Mouse (Mus musculus) common myeloid progenitor, adult 5-6 weeks (primary cell): ENCODE results near the gene Hirip3. TPM values are rescaled to one million over a fixed set of nuclear protein-coding genes. Genes with fewer than 3 reads are reported as not detected.

Source experiments
- ATAC-seq: replicated peaks from 2 replicates; pipeline ENCODE4 v1.8.0; 2016; ENCODE audit warnings: low read depth, mild to moderate bottlenecking, moderate TSS enrichment, inconsistent platforms; ENCODE audit not compliant: poor library complexity, severe bottlenecking
- total RNA-seq: library from RNA; stranded (forward); fragments of 200-1000, 187-1606 nt; gene quantifications from 2 replicates; pipeline ENCODE4 v1.2.3, GENCODE M21; 2017

The Hirip3 gene
- total RNA-seq, 1 experiment from 2014 or later = 283 TPM

- no peak for ATAC-seq
Measured at GRCm38 (mm10) chr7:126851192-126851591, 10.6 kb upstream of the Hirip3 start.

DNA sequence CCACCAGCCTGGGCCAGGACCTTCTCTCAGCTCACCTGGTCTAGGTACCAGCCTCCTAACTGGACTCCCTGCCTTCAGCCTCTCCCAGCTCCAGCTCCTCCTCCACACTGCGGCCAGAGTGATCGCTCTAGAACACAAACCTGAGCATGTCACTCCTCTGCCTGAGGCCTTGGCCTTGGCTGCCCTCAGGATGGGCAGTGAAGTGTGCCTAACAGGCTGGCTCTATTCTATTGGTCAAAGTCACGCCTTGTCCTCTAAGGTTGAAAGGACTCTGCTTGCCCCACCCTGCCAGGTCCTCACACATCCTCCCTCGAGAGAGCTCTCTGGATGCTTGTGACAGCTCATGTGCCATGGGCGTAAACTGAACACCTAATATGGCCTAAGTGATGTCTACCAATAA, 8.3 kb upstream of the Hirip3 start:
- no peak for ATAC-seq

GRCm38 (mm10) chr7:126855641-126856040, 6.1 kb upstream of the Hirip3 start:
- no peak for ATAC-seq

DNA sequence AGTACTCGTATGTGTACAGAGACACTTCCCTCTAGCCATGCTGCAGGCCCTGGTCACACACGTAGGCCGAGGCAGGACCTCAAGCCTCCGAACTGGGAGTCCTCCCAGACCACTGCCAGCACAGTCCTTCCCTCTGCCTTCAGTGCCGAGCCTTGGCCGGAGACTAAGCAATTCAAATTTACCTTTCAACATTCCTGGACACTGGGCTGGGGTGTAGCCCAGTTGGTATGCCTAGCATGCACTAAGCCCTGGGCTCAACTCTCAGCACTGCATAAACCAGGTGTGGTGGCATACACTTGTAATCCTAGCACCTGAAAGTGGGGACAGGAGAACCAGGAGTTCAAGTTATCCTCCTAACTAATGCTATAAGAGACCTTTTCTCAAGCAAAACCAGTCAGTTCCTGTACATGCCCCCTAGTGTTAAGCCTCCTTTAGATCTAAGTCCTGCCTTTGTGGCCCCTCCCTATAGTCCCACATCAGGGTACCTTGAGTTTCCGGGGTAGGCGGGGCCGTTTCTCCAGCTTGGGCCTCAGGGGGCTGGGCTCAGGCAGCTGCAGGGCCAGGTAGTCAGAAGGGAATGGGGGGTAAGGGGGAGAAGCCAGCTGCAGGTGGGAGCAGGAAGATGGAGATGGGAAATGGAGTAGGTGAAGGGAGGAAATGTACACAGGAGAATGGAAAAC, 4.9 kb upstream of the Hirip3 start:
- no peak for ATAC-seq

DNA sequence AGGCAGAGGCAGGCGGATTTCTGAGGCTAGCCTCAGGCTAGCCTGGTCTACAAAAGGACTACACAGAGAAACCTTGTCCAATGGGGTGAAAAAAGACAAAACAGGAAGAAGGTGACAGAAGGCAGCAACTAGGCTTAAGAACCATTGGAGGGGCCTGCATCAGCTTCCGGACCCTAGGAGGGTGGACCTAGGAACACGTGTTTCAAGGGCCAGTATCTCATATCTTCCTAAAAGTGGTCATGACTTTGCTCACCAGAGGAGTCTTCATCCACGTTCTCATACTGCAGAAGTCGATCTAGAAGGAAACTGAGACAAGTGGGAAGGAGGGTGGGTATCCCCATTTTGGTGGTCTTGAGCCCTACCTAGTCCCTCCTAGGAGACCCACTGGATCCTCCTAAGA, 785 bp upstream of the Hirip3 start:
- no peak for ATAC-seq

DNA sequence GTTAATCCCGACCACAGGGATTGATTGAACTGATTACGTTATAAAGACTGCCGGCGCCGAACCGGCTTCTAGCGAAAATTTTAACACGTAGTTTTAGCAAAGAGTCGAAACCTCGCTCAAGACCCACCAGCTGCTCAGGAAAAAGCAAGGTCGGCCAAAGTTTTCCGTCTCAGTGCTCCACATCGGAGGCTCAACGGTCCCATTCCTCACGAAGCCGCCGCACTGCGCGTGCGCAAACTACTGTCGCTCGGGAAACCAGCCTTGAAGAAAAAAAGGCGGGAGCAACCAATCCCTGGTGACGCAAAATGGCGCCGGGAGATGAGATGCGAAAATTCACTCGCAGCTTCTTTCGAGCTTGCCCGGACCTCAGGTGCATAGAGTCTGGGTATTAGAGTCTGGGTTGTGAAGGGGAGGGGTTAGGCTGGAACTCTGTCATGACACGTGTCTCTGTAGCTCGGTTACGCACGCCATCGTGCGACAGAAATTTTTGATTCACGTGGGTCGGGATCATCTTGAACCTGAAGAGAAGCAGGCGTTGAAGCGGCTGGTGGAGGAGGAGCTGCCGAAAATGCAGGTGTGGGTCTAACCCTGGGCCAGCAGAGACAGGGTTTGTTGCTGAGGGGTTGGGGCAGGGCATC, 494 bp downstream of the Hirip3 start, which contains the start of gene Ino80e:
Gene Ino80e (minus strand): TSS at position 231 of the 638 bp plus-strand sequence.
- peak; percentile 71 for ATAC-seq

- no peak for ATAC-seq
Measured at GRCm38 (mm10) chr7:126863791-126864190, 2.0 kb downstream of the Hirip3 start.

DNA sequence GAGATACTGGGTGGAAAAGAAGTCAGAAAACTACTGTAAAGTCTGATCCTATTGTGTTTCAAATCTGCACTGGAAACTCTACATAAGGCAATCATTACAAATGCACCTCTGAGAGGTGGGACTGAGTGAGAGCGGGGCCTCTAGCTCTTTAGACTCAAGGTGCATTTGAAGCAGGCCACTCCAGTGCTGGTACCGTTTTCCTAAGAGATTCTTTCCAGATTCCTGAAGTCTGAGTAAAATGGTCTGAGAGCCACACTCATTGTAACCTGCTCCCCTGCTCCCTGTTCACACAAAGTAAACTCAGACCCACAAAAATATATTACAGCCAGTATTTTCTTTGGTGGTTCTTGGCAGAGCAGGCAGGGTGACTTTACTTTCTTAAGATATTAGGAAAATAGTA, 5.8 kb downstream of the Hirip3 start:
- ATAC-seq = no peak

DNA sequence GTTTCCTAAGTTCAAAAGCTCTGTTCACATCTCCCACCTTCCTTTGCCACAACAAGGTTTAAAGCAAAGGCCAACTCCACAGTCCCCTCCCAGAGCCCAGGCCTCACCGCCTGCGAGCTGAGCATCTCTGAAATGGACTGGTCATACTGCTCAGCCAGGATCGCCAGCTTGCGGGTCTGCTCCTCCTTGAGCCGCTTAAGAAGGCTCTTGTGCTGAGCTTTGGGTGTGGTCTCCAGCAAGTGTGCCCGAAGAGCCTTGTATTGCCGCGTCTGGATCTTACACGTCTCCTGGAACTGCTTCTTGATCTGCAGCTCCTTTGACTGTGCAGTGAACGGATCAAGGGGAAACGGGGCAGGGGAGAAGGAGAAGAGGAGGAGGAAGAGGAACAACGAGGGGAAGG, 6.2 kb downstream of the Hirip3 start:
- ATAC-seq = no peak

DNA sequence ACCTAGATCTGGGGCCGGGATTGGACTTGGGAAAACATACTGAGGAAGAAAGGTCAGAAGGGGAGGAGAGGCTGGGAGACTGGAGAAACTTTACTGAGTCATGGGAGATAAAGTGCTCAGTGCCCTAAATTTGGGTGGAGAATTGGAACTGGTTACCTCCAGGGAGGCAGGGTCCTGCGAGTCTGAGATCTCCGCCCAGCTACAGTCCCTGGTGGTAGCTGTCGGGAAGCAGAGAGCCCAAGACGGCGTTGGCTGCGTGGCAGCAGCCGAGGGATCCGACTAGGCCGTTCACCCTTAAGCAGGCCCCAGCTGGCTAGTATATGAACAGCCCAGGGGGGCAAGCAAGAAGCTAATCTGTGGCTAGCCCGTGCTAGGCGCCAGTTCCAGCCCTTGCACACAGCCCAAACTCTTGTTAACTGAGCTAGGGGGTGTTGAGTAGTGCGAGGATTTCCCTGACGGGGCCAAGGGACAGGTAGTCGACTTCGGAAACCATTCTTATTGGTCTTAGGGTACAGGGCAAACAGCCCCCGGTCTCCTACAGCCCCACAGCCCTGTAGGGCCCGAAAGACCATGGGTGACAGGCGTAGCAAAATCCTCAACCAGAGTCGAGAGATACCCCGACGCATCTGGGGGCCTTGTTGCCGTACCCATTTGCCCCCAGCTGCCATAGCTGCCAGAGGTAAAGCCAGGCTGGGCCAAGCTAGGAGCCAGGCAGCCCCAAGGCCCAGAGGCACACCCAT, 8.2 kb downstream of the Hirip3 start:
- ATAC-seq = no peak

GRCm38 (mm10) chr7:126870520-126870891, 8.7 kb downstream of the Hirip3 start:
- ATAC-seq = no peak

- ATAC-seq = no peak
Measured at GRCm38 (mm10) chr7:126877239-126877638, 15.5 kb downstream of the Hirip3 start.

DNA sequence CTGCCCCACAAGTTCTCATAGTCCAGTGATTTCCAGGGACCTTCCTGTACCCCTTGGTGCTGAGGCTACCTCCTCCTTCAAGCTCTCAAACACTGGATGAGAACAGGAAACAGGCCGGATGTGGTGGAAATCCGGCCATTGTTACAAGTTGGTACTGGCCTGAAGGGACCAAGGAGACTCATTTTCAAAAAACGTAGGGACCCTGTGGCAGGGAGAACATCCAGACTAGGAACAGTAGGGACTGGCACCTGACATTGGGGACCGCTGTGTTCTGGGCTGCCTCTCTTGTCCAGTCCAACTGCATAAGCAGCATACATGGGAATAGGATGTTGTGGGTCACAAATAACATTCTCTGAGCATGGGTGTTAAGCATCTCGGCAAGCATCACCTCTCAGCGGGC, 19.3 kb downstream of the Hirip3 start:
- ATAC-seq = no peak

- ATAC-seq = 0 out of 2 replicates have a peak, but pooled peaks have one; percentile 9
Measured at GRCm38 (mm10) chr7:126883731-126884181, 22.0 kb downstream of the Hirip3 start.

DNA sequence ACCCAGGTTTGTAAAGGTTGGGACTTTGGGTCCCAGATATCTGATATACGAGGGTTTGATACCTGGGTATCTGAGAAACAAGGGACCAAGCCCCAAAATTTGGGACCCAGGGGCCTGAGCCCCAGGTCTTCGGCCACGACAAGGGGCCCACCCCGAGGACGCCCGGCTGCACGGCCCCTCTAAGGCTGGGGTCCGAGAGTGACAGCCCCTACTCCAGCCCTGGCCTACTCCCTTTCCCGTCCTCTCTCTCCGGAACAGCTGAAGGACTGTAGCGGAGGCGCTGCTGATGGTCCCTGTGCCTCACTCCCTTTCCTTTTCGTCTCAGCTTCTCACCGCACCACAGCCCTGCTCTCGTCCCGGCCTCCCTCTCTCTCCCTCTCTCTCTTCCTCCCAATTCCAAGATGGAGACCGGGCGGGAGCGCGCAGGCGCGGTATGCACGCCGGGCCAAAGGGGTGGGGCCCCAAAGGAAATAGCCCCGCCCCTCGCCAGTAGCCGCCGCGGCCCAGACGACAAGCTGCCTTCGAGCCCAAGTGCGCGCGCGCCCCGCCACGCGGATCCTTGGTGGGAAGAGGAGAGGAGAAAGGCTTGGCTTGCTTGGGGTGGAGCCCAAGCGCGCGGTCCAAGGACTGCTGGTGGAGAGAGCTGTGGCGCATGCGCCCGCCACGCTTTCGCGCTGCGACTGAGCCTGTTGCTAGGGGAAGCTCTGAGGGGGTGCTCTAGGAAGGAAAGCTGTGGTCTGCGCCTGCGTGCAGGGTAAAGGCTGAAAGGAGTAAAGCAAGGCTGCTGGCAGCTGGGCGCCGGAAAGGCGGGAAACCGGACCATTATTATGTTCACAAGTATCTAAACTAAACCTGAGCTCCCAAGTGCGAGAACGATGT, 22.8 kb downstream of the Hirip3 start, which contains the start of gene Taok2:
Gene Taok2 (minus strand): TSS at position 418 of the 879 bp plus-strand sequence.
- ATAC-seq = peak; percentile 92

DNA sequence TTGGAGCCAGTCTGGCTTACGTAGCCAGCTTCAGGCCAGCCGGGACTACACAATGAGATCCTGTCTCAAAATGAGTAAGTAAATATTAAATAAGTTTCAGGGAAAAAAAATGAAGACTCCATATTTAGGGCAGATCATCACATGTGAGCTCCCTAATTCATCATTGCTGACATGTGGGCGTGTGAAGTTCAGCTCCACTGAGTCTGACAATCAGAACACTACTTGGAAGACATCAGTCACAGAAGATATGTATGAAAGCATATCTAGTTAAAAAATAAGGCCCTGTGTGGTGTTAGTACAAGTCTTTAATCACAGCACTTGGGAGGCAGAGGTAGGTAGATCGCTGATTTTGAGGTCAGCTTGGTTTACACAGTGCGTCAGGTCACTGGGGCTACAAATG, 25.5 kb downstream of the Hirip3 start:
- no peak for ATAC-seq

GRCm38 (mm10) chr7:126888852-126889251, 27.1 kb downstream of the Hirip3 start:
- no peak; the same call in 1 of the 2 replicates for ATAC-seq

DNA sequence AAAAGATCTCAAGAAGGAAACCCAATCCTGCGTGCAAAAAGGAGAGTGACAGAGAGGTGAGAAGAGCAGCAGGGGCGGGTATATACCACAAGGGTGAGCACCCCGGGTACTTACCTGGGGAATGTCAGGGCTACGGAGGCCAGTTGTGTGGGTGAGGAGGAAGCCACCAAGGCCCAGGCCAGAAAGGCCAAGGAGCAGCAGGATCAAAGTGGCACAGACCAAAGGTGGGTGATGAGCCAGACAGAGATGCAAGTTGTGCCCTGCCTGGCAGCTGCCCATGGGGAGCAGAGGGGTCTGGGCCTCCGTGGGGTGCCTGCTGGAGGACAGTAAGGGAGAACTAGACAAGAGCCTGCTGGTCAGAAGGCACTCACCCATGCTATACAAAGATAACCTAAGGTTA, 35.1 kb downstream of the Hirip3 start:
- ATAC-seq = 0 out of 2 replicates have a peak, but pooled peaks have one; percentile 16

DNA sequence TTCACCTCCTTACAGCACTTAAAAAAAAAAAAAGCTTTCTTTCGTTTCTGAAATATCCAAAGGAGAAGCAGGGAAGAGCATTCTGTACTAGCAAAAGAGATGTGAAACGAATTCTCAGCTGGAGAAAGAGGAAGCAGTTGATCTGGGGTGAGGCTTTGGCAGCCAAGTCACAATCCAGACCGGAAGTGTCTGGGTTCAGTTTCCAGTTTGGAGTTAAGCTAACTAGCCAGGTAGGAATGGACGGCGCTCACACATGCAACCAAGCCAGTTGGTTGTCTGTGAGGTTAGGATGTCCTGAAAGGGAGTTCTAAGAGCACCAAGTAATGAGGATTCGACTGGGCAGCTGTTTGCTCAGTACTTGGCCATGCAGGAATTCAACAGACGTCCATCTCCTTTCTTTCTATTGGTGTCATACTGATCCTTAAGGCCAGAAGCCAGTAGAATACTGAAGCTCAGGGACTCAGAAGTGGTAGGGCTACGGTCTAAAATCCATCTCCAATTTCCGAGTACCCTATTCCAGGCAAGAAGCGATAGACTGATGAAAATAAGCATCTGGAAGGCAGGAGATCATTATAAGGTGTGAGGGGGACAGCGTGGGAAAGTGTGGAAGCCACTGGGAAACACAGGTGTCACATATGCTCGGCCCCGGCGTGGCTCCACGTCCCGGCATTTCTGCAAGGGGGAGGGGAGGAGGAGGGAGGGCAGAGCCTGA, 35.8 kb downstream of the Hirip3 start:
- peak; percentile 75 for ATAC-seq
